Mouse (Mus musculus): ENCODE data around the gene Mat1a. TPM values are rescaled to one million over a fixed set of nuclear protein-coding genes. Genes with fewer than 3 reads are reported as not detected.

The Mat1a gene
- polyA plus RNA-seq, 1 experiment from 2014 or later = not detected

GRCm38 (mm10) chr14:41098726-41099125, 6.1 kb upstream of the Mat1a start:
- no peak overlapping the region for H3K4me2 ChIP-seq
- 79% methylated on average over 1 of the region's 1 CpGs for WGBS
- H3K4me3 ChIP-seq = no peak overlapping the region
- no peaks in the 10 kb centered on the region for H3K36me3 ChIP-seq
- no peaks in the 10 kb centered on the region for H3K4me1 ChIP-seq (replicated peaks)
- H3K27me3 ChIP-seq = no peaks in the 10 kb centered on the region
- H3K9ac ChIP-seq = no peak overlapping the region
- ATAC-seq (ENCODE audit: low read depth) = no peak
- H3K9me3 ChIP-seq = no peaks in the 10 kb centered on the region
- H3K27ac ChIP-seq (replicated peaks) = no peak overlapping the region

- Histone ChIP-seq H3K4me1 (replicated peaks) (no peaks in the 10 kb centered on the region), H3K4me3 (no peak overlapping the region), H3K36me3 (no peaks in the 10 kb centered on the region), H3K27me3 (no peaks in the 10 kb centered on the region), H3K27ac (replicated peaks) (no peak overlapping the region), H3K4me2 (no peak overlapping the region), H3K9ac (no peak overlapping the region), H3K9me3 (no peaks in the 10 kb centered on the region)
- 92% methylated on average over 3 of the region's 3 CpGs for WGBS
- ATAC-seq (ENCODE audit: low read depth) = no peak
Measured at GRCm38 (mm10) chr14:41100712-41101111, 4.1 kb upstream of the Mat1a start.

- Histone ChIP-seq H3K27ac (replicated peaks) (no peak overlapping the region), H3K36me3 (no peaks in the 10 kb centered on the region), H3K27me3 (no peaks in the 10 kb centered on the region), H3K4me3 (no peak overlapping the region), H3K9ac (no peak overlapping the region), H3K4me1 (replicated peaks) (no peaks in the 10 kb centered on the region), H3K9me3 (no peaks in the 10 kb centered on the region), H3K4me2 (no peak overlapping the region)
- 91% methylated on average over 5 of the region's 5 CpGs for WGBS
- ATAC-seq (ENCODE audit: low read depth) = no peak
Measured at GRCm38 (mm10) chr14:41101242-41101641, 3.6 kb upstream of the Mat1a start.

- no peak overlapping the region for H3K4me3 ChIP-seq
- no peaks in the 10 kb centered on the region for H3K27me3 ChIP-seq
- no peak overlapping the region for H3K4me2 ChIP-seq
- H3K9ac ChIP-seq = no peak overlapping the region
- WGBS = 85% methylated on average over 2 of the region's 2 CpGs
- H3K27ac ChIP-seq (replicated peaks) = no peak overlapping the region
- H3K9me3 ChIP-seq = no peaks in the 10 kb centered on the region
- H3K4me1 ChIP-seq (replicated peaks) = no peaks in the 10 kb centered on the region
- ATAC-seq (ENCODE audit: low read depth) = no peak
- H3K36me3 ChIP-seq = no peaks in the 10 kb centered on the region
Measured at GRCm38 (mm10) chr14:41102269-41102668, 2.6 kb upstream of the Mat1a start.

- Histone ChIP-seq H3K36me3 (no peaks in the 10 kb centered on the region), H3K4me3 (no peak overlapping the region), H3K4me1 (replicated peaks) (no peaks in the 10 kb centered on the region), H3K4me2 (no peak overlapping the region), H3K27me3 (no peaks in the 10 kb centered on the region), H3K9ac (no peak overlapping the region), H3K9me3 (no peaks in the 10 kb centered on the region), H3K27ac (replicated peaks) (no peak overlapping the region)
- ATAC-seq (ENCODE audit: low read depth) = no peak
- 92% methylated on average over 7 of the region's 7 CpGs for WGBS
Measured at GRCm38 (mm10) chr14:41111031-41111668, 6.3 kb downstream of the Mat1a start.

GRCm38 (mm10) chr14:41112944-41113343, 8.1 kb downstream of the Mat1a start:
- H3K4me3 ChIP-seq = no peak overlapping the region
- no peaks in the 10 kb centered on the region for H3K9me3 ChIP-seq
- no peak for ATAC-seq (ENCODE audit: low read depth)
- no peaks in the 10 kb centered on the region for H3K36me3 ChIP-seq
- H3K27me3 ChIP-seq = no peaks in the 10 kb centered on the region
- no peaks in the 10 kb centered on the region for H3K4me1 ChIP-seq (replicated peaks)
- 78% methylated on average over 4 of the region's 4 CpGs for WGBS
- H3K4me2 ChIP-seq = no peak overlapping the region
- H3K27ac ChIP-seq (replicated peaks) = no peak overlapping the region
- H3K9ac ChIP-seq = no peak overlapping the region

- Histone ChIP-seq H3K9ac (no peak overlapping the region), H3K36me3 (no peaks in the 10 kb centered on the region), H3K27me3 (no peaks in the 10 kb centered on the region), H3K4me1 (replicated peaks) (no peaks in the 10 kb centered on the region), H3K4me2 (no peak overlapping the region), H3K27ac (replicated peaks) (no peak overlapping the region), H3K9me3 (no peaks in the 10 kb centered on the region), H3K4me3 (no peak overlapping the region)
- no peak for ATAC-seq (ENCODE audit: low read depth)
- 88% methylated on average over 3 of the region's 3 CpGs for WGBS
Measured at GRCm38 (mm10) chr14:41116271-41116670, 11.4 kb downstream of the Mat1a start.

- H3K36me3 ChIP-seq = no peaks in the 10 kb centered on the region
- 88% methylated on average over 5 of the region's 5 CpGs for WGBS
- no peaks in the 10 kb centered on the region for H3K4me1 ChIP-seq (replicated peaks)
- no peak overlapping the region for H3K27ac ChIP-seq (replicated peaks)
- no peaks in the 10 kb centered on the region for H3K27me3 ChIP-seq
- H3K4me2 ChIP-seq = no peak overlapping the region
- H3K9ac ChIP-seq = no peak overlapping the region
- H3K9me3 ChIP-seq = no peaks in the 10 kb centered on the region
- no peak overlapping the region for H3K4me3 ChIP-seq
- ATAC-seq (ENCODE audit: low read depth) = no peak
Measured at GRCm38 (mm10) chr14:41124683-41125082, 19.8 kb downstream of the Mat1a start.

GRCm38 (mm10) chr14:41127997-41128396, 23.2 kb downstream of the Mat1a start:
- 20% methylated on average over 4 of the region's 4 CpGs for WGBS
- ATAC-seq (ENCODE audit: low read depth) = no peak
- no peaks in the 10 kb centered on the region for H3K27me3 ChIP-seq
- no peak overlapping the region for H3K4me2 ChIP-seq
- no peak overlapping the region for H3K9ac ChIP-seq
- H3K4me1 ChIP-seq (replicated peaks) = no peaks in the 10 kb centered on the region
- H3K9me3 ChIP-seq = no peaks in the 10 kb centered on the region
- H3K4me3 ChIP-seq = no peak overlapping the region
- no peaks in the 10 kb centered on the region for H3K36me3 ChIP-seq
- H3K27ac ChIP-seq (replicated peaks) = no peak overlapping the region

GRCm38 (mm10) chr14:41131540-41131939, 26.7 kb downstream of the Mat1a start, which contains the start of gene Sftpa1:
Sftpa1 (plus strand) TSS chr14:41131782.
- H3K9me3 ChIP-seq = no peaks in the 10 kb centered on the region
- no peak within 1 kb of the TSS for H3K9ac ChIP-seq
- no peak within 1 kb of the TSS for H3K4me2 ChIP-seq
- H3K27ac ChIP-seq (replicated peaks) = no peak within 1 kb of the TSS
- H3K4me1 ChIP-seq (replicated peaks) = no peaks in the 10 kb centered on the region
- H3K36me3 ChIP-seq = no peaks in the 10 kb centered on the region
- no peaks in the 10 kb centered on the region for H3K27me3 ChIP-seq
- H3K4me3 ChIP-seq = no peak within 1 kb of the TSS
- 91% methylated on average over 7 of the region's 7 CpGs for WGBS
- ATAC-seq (ENCODE audit: low read depth) = no peak

GRCm38 (mm10) chr14:41137006-41137405, 32.2 kb downstream of the Mat1a start:
- Histone ChIP-seq H3K4me3 (no peak overlapping the region), H3K36me3 (no peaks in the 10 kb centered on the region), H3K4me1 (replicated peaks) (no peaks in the 10 kb centered on the region), H3K4me2 (no peak overlapping the region), H3K9me3 (no peaks in the 10 kb centered on the region), H3K27ac (replicated peaks) (no peak overlapping the region), H3K9ac (no peak overlapping the region), H3K27me3 (no peaks in the 10 kb centered on the region)
- no peak for ATAC-seq (ENCODE audit: low read depth)

- no peaks in the 10 kb centered on the region for H3K27me3 ChIP-seq
- H3K4me1 ChIP-seq (replicated peaks) = no peaks in the 10 kb centered on the region
- ATAC-seq (ENCODE audit: low read depth) = no peak
- no peak overlapping the region for H3K9ac ChIP-seq
- no peak overlapping the region for H3K27ac ChIP-seq (replicated peaks)
- 98% methylated on average over 1 of the region's 1 CpGs for WGBS
- no peak overlapping the region for H3K4me3 ChIP-seq
- no peaks in the 10 kb centered on the region for H3K36me3 ChIP-seq
- no peak overlapping the region for H3K4me2 ChIP-seq
- H3K9me3 ChIP-seq = no peaks in the 10 kb centered on the region
Measured at GRCm38 (mm10) chr14:41140686-41141085, 35.9 kb downstream of the Mat1a start.

- Histone ChIP-seq H3K9me3 (no peaks in the 10 kb centered on the region), H3K27me3 (no peaks in the 10 kb centered on the region), H3K36me3 (no peaks in the 10 kb centered on the region), H3K4me1 (replicated peaks) (no peaks in the 10 kb centered on the region), H3K4me2 (no peak overlapping the region), H3K27ac (replicated peaks) (no peak overlapping the region), H3K9ac (no peak overlapping the region), H3K4me3 (no peak overlapping the region)
- no peak for ATAC-seq (ENCODE audit: low read depth)
- 73% methylated on average over 6 of the region's 6 CpGs for WGBS
Measured at GRCm38 (mm10) chr14:41146035-41146434, 41.2 kb downstream of the Mat1a start.

All from neural tube, embryonic 13.5 days (tissue).